Mouse (Mus musculus): ENCODE results near the gene Fv1.
"Not testable (repeated sequence)": the region's sequence is repeated elsewhere in the genome, so short reads cannot be mapped to it uniquely, and the experiment has no call there.

The Fv1 gene

DNA sequence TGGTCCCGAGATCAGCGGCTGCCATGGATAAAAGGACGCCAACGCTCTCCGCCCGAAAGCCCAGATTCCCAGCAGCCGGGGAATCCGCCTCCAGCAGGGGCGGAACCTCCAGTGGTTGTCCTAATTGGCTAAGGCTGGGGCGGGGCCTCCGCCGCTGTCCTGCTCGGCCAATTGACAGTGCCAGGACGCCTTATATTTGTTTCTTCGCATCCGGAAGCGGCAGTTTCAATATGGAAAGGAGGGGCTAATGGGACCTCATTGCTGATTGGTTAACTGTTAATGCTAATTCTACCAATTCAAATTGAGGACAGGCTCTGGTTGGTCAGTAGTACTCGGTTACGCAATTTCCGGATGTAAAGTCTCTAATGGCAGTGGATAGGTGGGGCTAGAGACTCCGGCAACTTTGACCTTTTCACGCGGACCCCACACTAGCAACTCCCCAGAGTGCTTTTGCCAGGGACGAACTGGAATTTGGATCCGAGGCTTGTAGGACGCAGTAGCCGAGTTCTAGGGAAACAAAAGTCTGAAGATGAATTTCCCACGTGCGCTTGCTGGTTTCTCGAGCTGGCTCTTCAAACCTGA is at the start of gene Fv1, which contains the start of gene Miip:
Gene Fv1, plus strand, starts transcription at position 530 of the 582 bp plus-strand sequence.
Gene Miip, minus strand, starts transcription at position 367 of the 582 bp plus-strand sequence.
- DNase-seq (ENCODE audit: low spot score in 2 of 2) = peak; percentile 96 to 99

GRCm38 (mm10) chr4:147819659-147820058 is 49.1 kb upstream of the Fv1 start:
- not testable (repeated sequence) for DNase-seq (ENCODE audit: low spot score in 2 of 2)

DNA sequence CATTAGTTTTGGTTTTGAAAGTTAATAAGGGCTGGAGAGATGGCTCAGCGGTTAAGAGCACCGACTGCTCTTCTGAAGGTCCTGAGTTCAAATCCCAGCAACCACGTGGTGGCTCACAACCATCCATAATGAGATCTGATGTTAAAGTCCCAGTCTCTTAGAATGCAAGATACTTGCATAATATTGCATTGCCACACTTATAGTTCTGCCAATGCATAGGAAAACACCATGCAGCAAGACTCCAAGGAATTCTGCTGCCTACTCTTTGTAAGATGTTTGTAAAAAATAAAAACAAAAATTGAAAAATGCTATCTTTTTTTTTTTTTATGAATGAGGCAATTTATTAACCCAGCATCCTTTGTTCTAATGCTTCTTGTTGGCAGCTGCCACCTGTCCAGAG is 47.4 kb upstream of the Fv1 start:
- DNase-seq (ENCODE audit: low spot score in 2 of 2) = not testable (repeated sequence)

GRCm38 (mm10) chr4:147824389-147824788 is 44.4 kb upstream of the Fv1 start:
- DNase-seq (ENCODE audit: low spot score in 2 of 2) = no peak

GRCm38 (mm10) chr4:147839282-147839681 is 29.5 kb upstream of the Fv1 start:
- peak in 1 of 2 experiments; percentile 23 for DNase-seq (ENCODE audit: low spot score in 2 of 2)

DNA sequence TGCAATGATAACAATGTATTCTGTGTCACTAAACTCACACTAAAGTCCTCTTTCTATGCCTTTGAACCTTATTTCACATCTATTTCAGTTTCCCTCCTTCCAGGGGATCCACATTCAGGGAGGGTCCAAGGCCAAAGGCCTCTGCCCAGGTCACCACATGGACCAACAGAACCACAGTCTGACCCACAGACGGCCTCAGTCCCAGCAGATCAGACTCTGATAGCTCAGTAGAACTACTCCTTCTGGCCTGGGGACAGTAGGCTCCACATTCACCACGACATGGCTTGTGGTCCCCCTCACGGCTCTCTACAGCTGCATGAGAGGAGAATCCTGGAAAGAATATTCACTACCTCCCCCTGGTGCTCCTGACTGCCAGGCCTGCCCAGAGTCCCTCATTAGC is 25.9 kb upstream of the Fv1 start:
- no peak for DNase-seq (ENCODE audit: low spot score in 2 of 2)

GRCm38 (mm10) chr4:147847614-147848583 is 20.9 kb upstream of the Fv1 start, which contains the start of gene Zfp933:
Zfp933 (minus strand) TSS chr4:147848366.
- peak; percentile 71 to 83 for DNase-seq (ENCODE audit: low spot score in 2 of 2)

- no peak for DNase-seq (ENCODE audit: low spot score in 2 of 2)
These were observed 20.2 kb upstream of the Fv1 start for GRCm38 (mm10) chr4:147848584-147848991.

GRCm38 (mm10) chr4:147850776-147851175 is 18.0 kb upstream of the Fv1 start:
- DNase-seq (ENCODE audit: low spot score in 2 of 2) = no peak

DNA sequence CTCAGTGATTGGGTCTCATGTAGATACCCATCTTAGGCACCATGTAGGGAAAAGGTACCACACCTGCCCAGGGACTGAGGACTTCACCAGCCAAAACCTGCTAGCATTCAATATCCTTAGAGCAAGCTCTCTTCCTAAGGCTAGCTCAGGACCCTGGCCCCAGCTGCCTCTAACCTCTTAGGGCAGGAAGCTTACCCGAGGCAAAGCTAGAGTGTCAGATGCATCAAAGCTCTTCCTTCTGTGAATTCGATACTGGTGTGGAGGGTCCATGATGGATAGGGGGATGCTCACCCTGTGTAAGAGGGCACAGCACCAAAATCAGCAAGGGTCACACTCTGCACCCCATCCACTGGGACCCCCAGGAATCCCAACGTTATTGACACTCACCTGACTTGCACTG is 6.7 kb upstream of the Fv1 start:
- no peak for DNase-seq (ENCODE audit: low spot score in 2 of 2)

DNA sequence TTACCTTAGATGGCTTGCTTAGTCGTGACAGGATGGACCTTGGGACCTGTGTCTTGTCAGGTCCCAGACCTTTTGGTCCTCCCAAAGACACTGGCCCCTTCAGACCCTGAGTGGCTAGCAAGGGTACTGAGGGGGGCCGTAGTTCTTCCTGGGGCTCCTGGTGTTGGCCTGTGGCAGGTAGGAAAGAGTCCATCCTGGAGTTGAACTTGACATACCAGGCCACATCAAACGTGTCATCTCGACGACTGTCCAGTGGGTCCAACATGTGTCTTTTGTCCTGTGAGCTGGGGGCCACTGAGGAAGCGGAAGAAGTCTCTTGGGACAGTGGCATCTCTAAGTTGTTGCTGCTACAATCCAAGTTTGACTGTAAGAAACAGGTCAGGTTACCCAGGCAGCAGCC is 3.1 kb upstream of the Fv1 start:
- no peak for DNase-seq (ENCODE audit: low spot score in 2 of 2)

DNA sequence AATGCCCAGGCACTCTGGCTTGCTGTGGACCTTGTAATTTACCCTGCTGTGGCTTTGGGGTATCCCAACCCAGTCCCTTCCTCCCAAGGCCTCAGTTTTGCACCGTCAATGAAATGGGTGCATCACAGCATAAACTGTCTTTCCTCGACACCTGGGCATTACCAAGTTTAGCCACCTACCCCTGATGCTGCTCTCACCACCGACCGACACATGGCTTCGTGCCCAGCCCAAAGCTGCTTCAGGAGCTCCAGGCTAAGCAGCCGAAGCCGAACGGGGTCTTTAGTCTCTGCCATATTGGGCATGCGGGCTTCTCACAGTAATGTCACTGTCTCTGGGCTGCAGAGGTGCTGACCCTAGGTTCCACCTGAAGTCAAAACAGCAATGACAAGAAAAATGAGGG is 2.7 kb upstream of the Fv1 start:
- DNase-seq (ENCODE audit: low spot score in 2 of 2) = no peak

- DNase-seq (ENCODE audit: low spot score in 2 of 2) = not testable (repeated sequence)
These were observed 2.0 kb upstream of the Fv1 start for GRCm38 (mm10) chr4:147866793-147867192.

DNA sequence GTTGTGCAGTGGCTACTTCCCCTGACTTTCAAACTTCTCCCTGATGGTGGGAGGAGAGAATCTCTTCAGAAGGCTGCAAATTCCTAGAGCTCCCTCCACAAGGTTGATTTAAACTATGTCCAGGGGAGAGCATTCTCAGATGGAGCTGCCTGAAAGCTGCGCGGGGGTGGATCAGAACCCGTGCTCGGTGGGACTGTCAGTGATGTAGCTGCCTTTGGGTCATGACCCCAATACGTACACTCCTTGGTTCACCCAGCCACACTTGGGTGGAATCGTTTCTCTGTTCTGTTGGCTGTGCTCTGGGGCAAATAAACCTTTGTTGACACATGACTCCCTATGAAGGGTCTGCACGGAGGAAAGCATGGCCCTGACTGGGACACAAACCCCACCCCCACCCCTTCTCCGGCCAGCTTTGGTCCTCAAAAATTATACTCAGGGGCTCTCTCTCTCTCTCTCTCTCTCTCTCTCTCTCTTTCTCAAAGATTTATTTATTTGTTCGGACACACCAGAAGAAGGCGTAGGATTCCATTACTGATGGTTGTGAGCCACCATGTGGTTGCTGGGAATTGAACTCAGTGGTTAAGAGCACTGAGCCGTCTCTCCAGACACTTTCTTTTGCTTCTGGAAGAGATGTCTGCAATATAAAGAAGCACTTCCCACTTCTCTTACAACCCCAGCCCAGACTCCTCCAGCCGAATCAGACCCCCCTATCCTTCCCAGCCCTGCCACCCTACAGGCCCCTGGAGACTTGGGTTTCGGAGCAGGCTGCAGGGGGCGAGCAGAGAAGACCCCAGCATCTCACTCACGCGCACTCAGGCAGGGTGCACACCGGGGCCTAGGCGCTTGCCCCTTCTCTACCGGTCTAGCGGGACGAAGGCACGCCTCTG is 973 bp upstream of the Fv1 start:
- DNase-seq (ENCODE audit: low spot score in 2 of 2) = no peak

- no peak for DNase-seq (ENCODE audit: low spot score in 2 of 2)
These were observed 459 bp downstream of the Fv1 start for GRCm38 (mm10) chr4:147869238-147869637.

DNA sequence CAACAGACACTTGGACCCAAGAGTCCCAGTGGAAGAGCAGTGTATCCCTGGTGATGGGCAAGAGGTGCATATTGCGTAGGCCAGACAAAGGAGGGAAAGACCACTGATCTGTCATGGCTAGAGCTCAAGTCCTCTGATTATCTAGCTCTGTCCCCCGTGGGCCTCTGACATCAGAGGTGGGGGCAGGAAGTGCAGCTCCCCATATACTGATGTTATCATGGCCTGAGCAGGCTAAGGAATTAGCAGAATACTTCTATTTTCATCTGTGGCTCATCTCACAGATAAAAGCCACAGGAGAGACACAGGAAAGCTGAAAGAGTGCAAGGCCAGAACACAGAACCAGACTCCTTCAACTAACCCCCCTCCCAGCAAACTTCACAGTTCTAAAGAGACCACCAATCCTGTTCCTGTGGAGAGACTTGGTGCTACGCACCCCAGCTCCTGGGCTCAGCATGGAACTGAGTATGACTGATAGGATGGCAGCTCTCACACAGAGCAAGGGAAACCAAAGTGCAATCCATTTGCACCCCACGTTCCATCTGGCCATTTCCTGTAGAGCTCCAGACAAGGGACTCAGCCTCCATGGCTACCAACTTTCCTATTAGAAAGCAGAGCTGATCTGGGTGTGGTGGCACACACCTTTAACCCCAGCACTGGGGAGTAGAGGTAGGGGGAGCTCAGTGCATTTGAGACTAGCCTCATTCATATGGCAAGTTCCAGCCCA is 7.2 kb downstream of the Fv1 start:
- no peak for DNase-seq (ENCODE audit: low spot score in 2 of 2)

DNA sequence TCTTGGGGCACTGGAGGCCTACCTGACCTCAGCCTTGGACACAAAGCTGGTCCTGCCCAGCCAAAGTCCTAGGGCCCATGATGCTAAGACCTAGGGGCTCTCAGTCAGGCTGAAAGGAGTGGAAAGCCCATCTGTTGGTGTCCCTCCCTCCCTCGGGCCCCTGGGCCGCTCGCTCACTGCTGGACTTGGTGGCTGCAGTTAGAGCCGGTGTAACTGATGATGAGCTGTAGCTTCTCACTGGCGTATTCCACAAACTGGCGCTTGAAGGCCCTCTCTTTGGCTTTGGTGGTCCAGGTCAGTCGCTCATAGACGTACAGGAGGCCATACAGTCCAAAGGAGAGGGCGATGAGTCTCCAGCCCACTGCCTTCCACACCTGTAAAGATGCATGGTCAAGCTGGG is 9.8 kb downstream of the Fv1 start:
- no peak for DNase-seq (ENCODE audit: low spot score in 2 of 2)

GRCm38 (mm10) chr4:147879456-147879855 is 10.7 kb downstream of the Fv1 start:
- DNase-seq (ENCODE audit: low spot score in 2 of 2) = no peak

DNA sequence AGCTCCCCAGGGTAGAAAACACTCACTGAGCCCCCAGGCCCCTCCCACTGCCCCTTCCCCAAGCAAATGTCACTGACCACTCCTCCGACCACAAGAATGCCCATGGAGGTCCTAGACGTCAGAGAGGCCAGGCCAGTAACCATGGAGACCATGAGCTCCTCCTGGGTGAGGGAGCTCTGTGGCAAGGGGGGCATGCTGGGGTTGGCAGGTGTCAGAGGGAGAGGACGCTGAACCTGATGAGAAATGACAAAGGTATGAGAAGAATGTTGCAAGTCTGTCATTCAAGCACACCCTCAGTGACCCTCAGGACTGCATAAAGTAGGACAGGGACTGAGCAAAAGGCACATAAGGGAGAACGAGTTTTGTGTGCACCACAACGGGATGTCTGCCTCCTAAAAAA is 11.1 kb downstream of the Fv1 start:
- DNase-seq (ENCODE audit: low spot score in 2 of 2) = no peak

DNA sequence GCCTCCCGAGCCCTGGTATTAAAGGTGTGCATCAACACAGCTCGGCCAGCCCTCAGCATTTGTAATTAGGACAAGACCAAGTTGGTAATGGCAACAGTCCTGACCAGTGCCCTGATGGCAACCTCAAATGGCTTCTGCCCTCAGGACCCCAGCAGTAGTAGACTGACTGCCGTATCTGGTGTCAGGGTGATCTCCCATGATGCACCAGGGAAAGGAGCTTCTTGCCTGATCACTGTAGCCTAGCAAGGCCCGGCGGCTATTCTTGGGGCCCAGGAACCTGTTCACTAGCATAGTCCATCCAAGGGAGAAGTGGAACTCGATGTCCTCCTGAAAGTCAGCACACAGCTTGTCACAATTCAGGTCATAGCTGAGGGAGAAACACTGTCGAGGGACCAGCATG is 13.0 kb downstream of the Fv1 start:
- DNase-seq (ENCODE audit: low spot score in 2 of 2) = no peak

DNA sequence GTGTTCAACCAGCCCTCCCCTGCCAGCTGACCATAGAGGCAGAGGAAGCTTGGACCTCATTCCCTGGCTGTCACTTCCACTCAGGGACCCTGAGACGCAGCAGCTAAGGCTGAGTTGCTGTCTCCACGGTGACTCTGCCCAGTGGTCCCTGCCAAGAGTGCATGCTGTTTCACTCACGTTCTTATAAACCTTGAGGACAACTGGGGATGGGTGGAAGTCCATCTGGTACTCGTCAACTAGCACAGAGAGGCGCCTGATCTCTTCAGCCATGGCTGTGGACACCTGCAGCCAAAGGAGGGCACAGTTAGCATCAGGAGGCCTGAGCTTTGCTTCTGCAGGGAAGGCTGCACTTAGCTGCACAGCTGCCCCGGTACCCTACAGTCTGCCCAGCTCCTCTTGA is 14.3 kb downstream of the Fv1 start:
- no peak for DNase-seq (ENCODE audit: low spot score in 2 of 2)

Measured in right cerebral cortex, postnatal 36 days (tissue).